Comparison of ENCODE assay signal across 23 mouse cellular contexts in genomic region chr9:123828916-123829315, GRCm38 (mm10). TPM values are rescaled to one million over a fixed set of nuclear protein-coding genes. Genes with fewer than 3 reads are reported as not detected.
A peak's percentile ranks its signal among the peaks of the same experiment; 100 is the strongest.
DNase-seq lines count a peak whose midpoint lies in the region; ATAC-seq lines count a peak whose summit lies in the region.
"Had no signal": no experiment of that assay in that cellular context is flagged by ENCODE, and none has a peak within 500 bp of the region (broad histone marks: within the 10 kb centered on the region; RNA-seq: fewer than 3 reads in every experiment).

No protein-coding gene starts in this region.

- H3K36me3 ChIP-seq in forebrain, embryonic 16.5 days (ENCODE audit: control insufficient read depth, insufficient read depth): peaks cover 9% of the 10 kb centered on the region; the same call in 1 of the 2 replicates

- no peaks in the 10 kb centered on the region for H3K27me3 ChIP-seq in forebrain, embryonic 16.5 days (replicated peaks; ENCODE audit: control insufficient read depth, insufficient read depth, low read length)
- H3K27me3 ChIP-seq: forebrain, embryonic 13.5 days; kidney, embryonic 15.5 days had no signal

- ATAC-seq in forebrain, embryonic 16.5 days: no peak
- ATAC-seq: forebrain, embryonic 13.5 days; hindbrain, postnatal 0 days; intestine, postnatal 0 days had no signal

- WGBS in forebrain, embryonic 16.5 days: 90% methylated on average over 4 of the region's 4 CpGs

- no peak overlapping the region for H3K4me3 ChIP-seq in forebrain, embryonic 16.5 days (replicated peaks; ENCODE audit: low read length)
- H3K4me3 ChIP-seq: forebrain, embryonic 13.5 days; hindbrain, embryonic 10.5 days; kidney, embryonic 15.5 days had no signal

- H3K9me3 ChIP-seq in forebrain, embryonic 16.5 days (ENCODE audit: control insufficient read depth, low read length): no peaks in the 10 kb centered on the region
- H3K9me3 ChIP-seq: forebrain, embryonic 13.5 days; hindbrain, embryonic 10.5 days; kidney, embryonic 15.5 days had no signal

- H3K4me1 ChIP-seq in forebrain, embryonic 16.5 days (replicated peaks; ENCODE audit: control insufficient read depth, insufficient read depth, low read length): no peaks in the 10 kb centered on the region
- H3K4me1 ChIP-seq: forebrain, embryonic 13.5 days; hindbrain, embryonic 10.5 days; kidney, embryonic 15.5 days had no signal

- no peak overlapping the region for H3K27ac ChIP-seq in forebrain, embryonic 16.5 days (ENCODE audit: low read length)
- H3K27ac ChIP-seq: forebrain, embryonic 13.5 days; hindbrain, embryonic 10.5 days; hindbrain, postnatal 0 days; kidney, embryonic 15.5 days had no signal

- DNase-seq in heart, adult 11 months: peak; percentile 87
- no peak for DNase-seq in heart, postnatal 4 days
- DNase-seq in cerebellum, adult 11-12 months: peak; percentile 93
- DNase-seq in cerebellum, adult 8-10 months: peak; percentile 76
- peak; percentile 74 to 77 for DNase-seq in cerebellum, postnatal 36 days
- no peak for DNase-seq in kidney, adult 11 months
- DNase-seq: adrenal gland, adult 8-10 months; kidney, postnatal 36 days; midbrain, embryonic 14.5 days; right cerebral cortex, postnatal 14 days; spleen, adult 18-20 months had no signal

- H3K4me2 ChIP-seq in forebrain, embryonic 16.5 days (ENCODE audit: low read length): no peak overlapping the region
- H3K4me2 ChIP-seq: forebrain, embryonic 13.5 days; heart, embryonic 11.5 days; kidney, embryonic 15.5 days had no signal

- H3K9ac ChIP-seq in forebrain, embryonic 16.5 days (replicated peaks; ENCODE audit: low read depth, low read length): no peak overlapping the region
- H3K9ac ChIP-seq: forebrain, embryonic 13.5 days; kidney, embryonic 15.5 days had no signal

RNA-seq across cellular contexts. Expression of gene Cxcr6, which starts 22.6 kb away (rescaled TPM):
- not detected for total RNA-seq in heart, postnatal 4 days (2021)
- polyA plus RNA-seq in forebrain, embryonic 16.5 days (2015; fragmentation: Nextera tagmentation; extraction: Ambion mirVana): 0.12 and 0.18 TPM in 2 replicates
- total RNA-seq: granulocyte monocyte progenitor cell, adult 5-6 weeks; hindbrain, postnatal 0 days; layer of hippocampus, postnatal 10 days; left cerebral cortex, adult 8-10 months; MEL had no signal
- polyA plus RNA-seq: hindbrain, embryonic 10.5 days; hindbrain, postnatal 0 days had no signal

RNA-seq across cellular contexts. Expression of gene Fyco1, which starts 22.8 kb away (rescaled TPM):
- total RNA-seq in heart, postnatal 4 days (2021): 100 to 1,000 TPM; 156 to 161 TPM
- 12.2 and 22.6 TPM in 2 replicates for polyA plus RNA-seq in forebrain, embryonic 16.5 days (2015; fragmentation: Nextera tagmentation; extraction: Ambion mirVana)

RNA-seq across cellular contexts. Expression of gene Xcr1, which starts 32.9 kb away (rescaled TPM):
- not detected for total RNA-seq in heart, postnatal 4 days (2021)
- 0.06 and 0.10 TPM in 2 replicates for polyA plus RNA-seq in forebrain, embryonic 16.5 days (2015; fragmentation: Nextera tagmentation; extraction: Ambion mirVana)
- total RNA-seq: granulocyte monocyte progenitor cell, adult 5-6 weeks; hindbrain, postnatal 0 days; layer of hippocampus, postnatal 10 days; left cerebral cortex, adult 8-10 months; MEL had no signal
- polyA plus RNA-seq: heart, embryonic 11.5 days; kidney, embryonic 15.5 days; neural tube, embryonic 11.5 days had no signal

Comparison
In these comparisons a context has a peak if more than half of its experiments do, and no peak if none do; other contexts are left out.
1. DNase-seq: peak in heart, adult 11 months (single experiment), cerebellum, adult 11-12 months (single experiment), cerebellum, adult 8-10 months (single experiment) and cerebellum, postnatal 36 days (2 of 2); none in heart, postnatal 4 days (single experiment) and kidney, adult 11 months (single experiment).